In genomic region chr5:23712130-23713001, GRCm38 (mm10) we compare ENCODE assay signal across 8 mouse cellular contexts. TPM values are rescaled to one million over a fixed set of nuclear protein-coding genes. Genes with fewer than 3 reads are reported as not detected.
DNase-seq lines count a peak whose midpoint lies in the region; ATAC-seq and TF ChIP-seq lines count a peak whose summit lies in the region.

No protein-coding gene starts in this region.

- 4% methylated on average over 60 of the region's 60 CpGs for WGBS in lung, embryonic 15.5 days
- WGBS in olfactory bulb, adult 2 months = 2% methylated on average over 60 of the region's 60 CpGs

- peaks cover 10 to 13% of the 10 kb centered on the region in 2 experiments for H3K36me3 ChIP-seq in MEL (ENCODE audit: control insufficient read depth in 1 of 2, insufficient read depth in 2 of 2, low read length in 2 of 2)
- H3K36me3 ChIP-seq in lung, embryonic 15.5 days = peaks cover 33% of the 10 kb centered on the region

- no peaks in the 10 kb centered on the region for H3K27me3 ChIP-seq in MEL (ENCODE audit: control insufficient read depth in 1 of 2, insufficient read depth in 2 of 2, low read length in 2 of 2)
- no peaks in the 10 kb centered on the region for H3K27me3 ChIP-seq in lung, embryonic 15.5 days

- peak; percentile 90 for DNase-seq in MEL (ENCODE audit: low read depth, low spot score)
- DNase-seq in cerebellum, adult 8-10 months = peak; percentile 69
- peak; percentile 48 for DNase-seq in forelimb bud, embryonic 11.5 days (ENCODE audit: low read depth, low spot score)
- peak; percentile 89 for DNase-seq in heart, postnatal 4 days
- DNase-seq in layer of hippocampus, adult 8-10 months (ENCODE audit: low spot score in 2 of 2) = peak; percentile 8 to 41
- peak; percentile 72 to 76 for DNase-seq in thymus, postnatal 10 days (ENCODE audit: low spot score in 2 of 2)

- peak overlapping the region; percentile 72 to 85 for H3K4me3 ChIP-seq in MEL (ENCODE audit: control insufficient read depth in 1 of 2, insufficient read depth in 1 of 2, low read depth in 2 of 2, low read length in 2 of 2)
- H3K4me3 ChIP-seq in lung, embryonic 15.5 days = peak overlapping the region; percentile 82
- H3K4me3 ChIP-seq in olfactory bulb, adult 2 months (ENCODE audit: insufficient read depth, low read depth, low read length) = peak overlapping the region; percentile 54

- no peak for TF ChIP-seq EP300 in MEL (IDR thresholded peaks at IDR 0.05; ENCODE audit: low read depth in 1 of 2, low read length in 2 of 2)

- peak; percentile 99 for ATAC-seq in lung, embryonic 15.5 days (ENCODE audit: borderline replicate concordance, extremely low read depth, low FRiP score, low TSS enrichment)

- peak overlapping the region; percentile 76 for H3K9ac ChIP-seq in MEL (ENCODE audit: control insufficient read depth, low read depth, low read length, poor library complexity, severe bottlenecking)
- H3K9ac ChIP-seq in lung, embryonic 15.5 days = peak overlapping the region; percentile 78

- TF ChIP-seq RAD21 in MEL (IDR thresholded peaks at IDR 0.05; ENCODE audit: low read depth, low read length) = no peak

- peak overlapping the region; percentile 73 for H3K27ac ChIP-seq in MEL (ENCODE audit: control insufficient read depth, low read depth, low read length)
- peak overlapping the region; percentile 73 for H3K27ac ChIP-seq in lung, embryonic 15.5 days
- H3K27ac ChIP-seq in olfactory bulb, adult 2 months (ENCODE audit: insufficient read depth, low read depth, low read length) = no peak overlapping the region

- H3K9me3 ChIP-seq in MEL (replicated peaks; ENCODE audit: insufficient read depth, low read length) = no peaks in the 10 kb centered on the region
- peaks cover 16% of the 10 kb centered on the region; the same call in 1 of the 2 replicates for H3K9me3 ChIP-seq in lung, embryonic 15.5 days

- peak overlapping the region; percentile 74 for H3K4me2 ChIP-seq in lung, embryonic 15.5 days

- peaks cover under 1 to 5% of the 10 kb centered on the region in 2 experiments; a peak in 3 of 4 replicates for H3K4me1 ChIP-seq in MEL (ENCODE audit: control insufficient read depth in 1 of 2, insufficient read depth in 2 of 2, low read length in 2 of 2)
- no peaks in the 10 kb centered on the region for H3K4me1 ChIP-seq in lung, embryonic 15.5 days
- peaks cover 4% of the 10 kb centered on the region; the same call in 1 of the 2 replicates for H3K4me1 ChIP-seq in olfactory bulb, adult 2 months (ENCODE audit: control insufficient read depth, insufficient read depth, low read length)

- peak in 1 of 2 experiments; percentile 45; a peak in 3 of 4 replicates for TF ChIP-seq POLR2A in MEL (IDR thresholded peaks at IDR 0.05; ENCODE audit: control insufficient read depth in 1 of 2, insufficient read depth in 1 of 2, low read depth in 1 of 2, low read length in 2 of 2, poor library complexity in 1 of 2)
- no peak for TF ChIP-seq POLR2A in olfactory bulb, adult 2 months (IDR thresholded peaks at IDR 0.05; ENCODE audit: insufficient read depth, low read depth, low read length)

- H3K79me2 ChIP-seq in MEL (ENCODE audit: control insufficient read depth, insufficient read depth, low read length, poor library complexity) = peaks cover 10% of the 10 kb centered on the region

- TF ChIP-seq CTCF in MEL (IDR thresholded peaks at IDR 0.05 in 2 of 3, conservative IDR thresholded peaks at IDR 0.05 in 1 of 3; ENCODE audit: control insufficient read depth in 1 of 3, insufficient read depth in 1 of 3, low read depth in 2 of 3, low read length in 3 of 3, poor library complexity in 1 of 3, severe bottlenecking in 1 of 3) = peak; percentile 46 to 53 (median 49)
- TF ChIP-seq CTCF in olfactory bulb, adult 2 months (IDR thresholded peaks at IDR 0.05; ENCODE audit: insufficient read depth, low read depth, low read length) = no peak

TF ChIP-seq in MEL, 35 proteins besides CTCF, POLR2A, EP300 and RAD21:
- no peak for TF ChIP-seq MAZ (IDR thresholded peaks at IDR 0.05; ENCODE audit: low read depth, low read length)
- TF ChIP-seq CHD1 (IDR thresholded peaks at IDR 0.05; ENCODE audit: low read depth, low read length) = no peak
- peak; percentile 57; the same call in 1 of the 2 replicates for TF ChIP-seq BHLHE40 (IDR thresholded peaks at IDR 0.05; ENCODE audit: borderline replicate concordance, low read depth, low read length)
- TF ChIP-seq NRF1 (IDR thresholded peaks at IDR 0.05; ENCODE audit: insufficient read depth, low read depth, low read length, poor library complexity, severe bottlenecking) = peak; percentile 47; the same call in 1 of the 2 replicates
- TF ChIP-seq HCFC1 (IDR thresholded peaks at IDR 0.05; ENCODE audit: low read depth, low read length) = peak; percentile 59
- no peak for TF ChIP-seq TAL1 (IDR thresholded peaks at IDR 0.05; ENCODE audit: low read length)
- no peak for TF ChIP-seq USF1 (IDR thresholded peaks at IDR 0.05; ENCODE audit: low read depth, low read length)
- peak; percentile 25; the same call in 1 of the 2 replicates for TF ChIP-seq MYC (IDR thresholded peaks at IDR 0.05; ENCODE audit: low read depth, low read length)
- TF ChIP-seq MAX (IDR thresholded peaks at IDR 0.05; ENCODE audit: low read length) = peak; percentile 66
- TF ChIP-seq SIN3A (IDR thresholded peaks at IDR 0.05; ENCODE audit: low read length) = peak; percentile 28; the same call in 1 of the 2 replicates
- TF ChIP-seq NELFE (IDR thresholded peaks at IDR 0.05; ENCODE audit: low read depth, low read length) = peak; percentile 41; the same call in 1 of the 2 replicates
- TF ChIP-seq SMC3 (IDR thresholded peaks at IDR 0.05; ENCODE audit: low read depth, low read length) = peak; percentile 13; the same call in 1 of the 2 replicates
- peak; percentile 87 for TF ChIP-seq MXI1 (IDR thresholded peaks at IDR 0.05; ENCODE audit: low read depth, low read length)

RNA-seq across cellular contexts. Expression of gene Srpk2, which starts 27.9 kb away (rescaled TPM):
- total RNA-seq in MEL (2012; rRNA removed) = 11.2 and 13.3 TPM in 2 replicates
- 10 to 100 TPM; 16.9 to 41.7 TPM for polyA plus RNA-seq in MEL (2012; ENCODE audit: insufficient read depth in 1 of 2, insufficient read length in 2 of 2, low read depth in 1 of 2, low replicate concordance in 2 of 2, missing spikeins in 1 of 2)
- 10 to 100 TPM; 61.5 to 68.3 TPM for total RNA-seq in heart, postnatal 4 days (2021)
- 100 to 1,000 TPM; 134 to 163 (median 150) TPM for total RNA-seq in layer of hippocampus, adult 8-10 months (2022)
- polyA plus RNA-seq in lung, embryonic 15.5 days (2015; fragmentation: Nextera tagmentation; extraction: Ambion mirVana) = 37.0 and 39.8 TPM in 2 replicates
- polyA plus RNA-seq in olfactory bulb, adult 2 months (2012; ENCODE audit: insufficient read depth, insufficient read length, low replicate concordance, missing spikeins) = 166 TPM in 1 of 2 replicates, not detected in the other

Comparison
In these comparisons a context has a peak if more than half of its experiments do, and no peak if none do; other contexts are left out.
1. DNase-seq: peak in every context shown above with its lines; median percentile 90 in MEL; 89 in heart, postnatal 4 days; 74 in thymus, postnatal 10 days; 69 in cerebellum, adult 8-10 months; 48 in forelimb bud, embryonic 11.5 days; 24 in layer of hippocampus, adult 8-10 months.